Mouse (Mus musculus) myocyte (in vitro differentiated cells): Measurements from ENCODE around the gene Adgrb3.

Experiments used
- E2F4 ChIP-seq: IDR thresholded peaks from one replicate; pipeline ENCODE4 v1.6.1; 2011; ENCODE audit warnings: mild to moderate bottlenecking, control low read depth, moderate library complexity; ENCODE audit not compliant: insufficient read depth
- MAX ChIP-seq: IDR thresholded peaks from one replicate; pipeline ENCODE4 v1.6.1; 2011; ENCODE audit warnings: low read depth, mild to moderate bottlenecking, control low read depth
- MYOD1 ChIP-seq, 3 experiments: IDR thresholded peaks; one replicate each; pipeline ENCODE4 v1.6.1; 2011; ENCODE audit warnings: control low read depth in 2 of 3, low read depth in 2 of 3, mild to moderate bottlenecking in 2 of 3, moderate library complexity in 1 of 3; ENCODE audit not compliant: insufficient read length in 2 of 3, control insufficient read depth in 1 of 3
- POLR2A ChIP-seq: IDR thresholded peaks from one replicate; pipeline ENCODE4 v1.6.1; 2011; ENCODE audit warnings: low read depth, mild to moderate bottlenecking, control low read depth, moderate library complexity; ENCODE audit not compliant: insufficient read length
- POLR2AphosphoS2 ChIP-seq: IDR thresholded peaks from one replicate; pipeline ENCODE4 v1.6.1; 2011; ENCODE audit warnings: low read depth, control low read depth; ENCODE audit not compliant: insufficient read length
- TCF12 ChIP-seq: IDR thresholded peaks from one replicate; pipeline ENCODE4 v1.6.1; 2011; ENCODE audit warnings: mild to moderate bottlenecking, control low read depth; ENCODE audit not compliant: poor library complexity, insufficient read depth, severe bottlenecking
- TCF3 ChIP-seq: IDR thresholded peaks from one replicate; pipeline ENCODE4 v1.6.1; 2011; ENCODE audit warnings: low read depth, control low read depth; ENCODE audit not compliant: insufficient read length
- USF1 ChIP-seq: IDR thresholded peaks from one replicate; pipeline ENCODE4 v1.6.1; 2011; ENCODE audit warnings: low read depth, mild to moderate bottlenecking, control low read depth, moderate library complexity

DNA sequence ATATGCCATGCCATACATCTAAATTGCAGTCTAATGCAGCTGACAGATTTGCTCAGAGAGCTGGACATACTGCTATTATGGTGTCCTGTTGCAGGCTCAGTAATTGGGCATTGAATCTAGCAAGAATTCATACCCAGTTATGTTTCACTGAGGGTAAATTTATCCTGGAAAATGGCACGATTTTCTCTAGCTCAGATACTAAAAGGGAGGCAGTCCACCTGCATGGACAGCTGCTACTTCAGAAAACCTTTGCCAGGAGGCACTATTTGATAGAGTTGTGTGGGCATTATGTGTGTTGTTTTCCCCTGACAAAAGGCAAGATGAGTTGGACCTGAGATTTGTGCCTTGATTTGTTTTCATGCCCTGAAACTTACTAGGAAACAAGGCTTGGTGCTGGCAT is 118.0 kb downstream of the Adgrb3 start:
- TF ChIP-seq E2F4 (no peak), POLR2A (no peak), USF1 (no peak), TCF12 (no peak), POLR2AphosphoS2 (no peak), MAX (no peak), TCF3 (no peak), MYOD1 (IDR thresholded peaks at IDR 0.05; ENCODE audit: control insufficient read depth in 1 of 3, insufficient read length in 2 of 3, low read depth in 2 of 3) (no peak)
